Mouse (Mus musculus): ENCODE measurements around the gene Tbc1d9. TPM values are rescaled to one million over a fixed set of nuclear protein-coding genes. Genes with fewer than 3 reads are reported as not detected.

Gene Tbc1d9
- polyA plus RNA-seq, 1 experiment from 2014 or later, result 23.0 TPM

GRCm38 (mm10) chr8:83216520-83216919 lies 51.4 kb downstream of the Tbc1d9 start:
- Histone ChIP-seq H3K9me3 (ENCODE audit: control insufficient read depth, low read length) (no peaks in the 10 kb centered on the region), H3K27me3 (ENCODE audit: control insufficient read depth, insufficient read depth, low read length) (no peaks in the 10 kb centered on the region), H3K4me1 (replicated peaks; ENCODE audit: control insufficient read depth, insufficient read depth, low read length) (no peaks in the 10 kb centered on the region), H3K9ac (no peak overlapping the region), H3K4me2 (replicated peaks) (no peak overlapping the region), H3K36me3 (replicated peaks; ENCODE audit: control insufficient read depth, insufficient read depth) (peaks cover 6% of the 10 kb centered on the region), H3K27ac (no peak overlapping the region), H3K4me3 (replicated peaks; ENCODE audit: low read length) (no peak overlapping the region)
- DNase-seq (ENCODE audit: low spot score), result no peak
- WGBS, result 77% methylated on average over 6 of the region's 6 CpGs
- ATAC-seq (ENCODE audit: low FRiP score), result no peak

GRCm38 (mm10) chr8:83217196-83217595 lies 52.0 kb downstream of the Tbc1d9 start:
- H3K36me3 ChIP-seq (replicated peaks; ENCODE audit: control insufficient read depth, insufficient read depth), result 0 out of 2 replicates have a peak, but pooled peaks cover 3% of the 10 kb centered on the region
- H3K27me3 ChIP-seq (ENCODE audit: control insufficient read depth, insufficient read depth, low read length), result no peaks in the 10 kb centered on the region
- DNase-seq (ENCODE audit: low spot score) (no peak), ATAC-seq (ENCODE audit: low FRiP score) (no peak)
- H3K4me3 ChIP-seq (replicated peaks; ENCODE audit: low read length), result no peak overlapping the region
- H3K9ac ChIP-seq, result no peak overlapping the region
- H3K27ac ChIP-seq, result no peak overlapping the region
- no peak overlapping the region for H3K4me2 ChIP-seq (replicated peaks)
- no peaks in the 10 kb centered on the region for H3K9me3 ChIP-seq (ENCODE audit: control insufficient read depth, low read length)
- 93% methylated on average over 9 of the region's 9 CpGs for WGBS
- H3K4me1 ChIP-seq (replicated peaks; ENCODE audit: control insufficient read depth, insufficient read depth, low read length), result no peaks in the 10 kb centered on the region

- no peak overlapping the region for H3K27ac ChIP-seq
- 92% methylated on average over 2 of the region's 2 CpGs for WGBS
- H3K4me2 ChIP-seq (replicated peaks), result no peak overlapping the region
- 0 out of 2 replicates have a peak, but pooled peaks cover 6% of the 10 kb centered on the region for H3K36me3 ChIP-seq (replicated peaks; ENCODE audit: control insufficient read depth, insufficient read depth)
- no peaks in the 10 kb centered on the region for H3K9me3 ChIP-seq (ENCODE audit: control insufficient read depth, low read length)
- H3K9ac ChIP-seq, result no peak overlapping the region
- no peak overlapping the region for H3K4me3 ChIP-seq (replicated peaks; ENCODE audit: low read length)
- H3K27me3 ChIP-seq (ENCODE audit: control insufficient read depth, insufficient read depth, low read length), result no peaks in the 10 kb centered on the region
- ATAC-seq (ENCODE audit: low FRiP score), result no peak
- no peak for DNase-seq (ENCODE audit: low spot score)
- H3K4me1 ChIP-seq (replicated peaks; ENCODE audit: control insufficient read depth, insufficient read depth, low read length), result no peaks in the 10 kb centered on the region
These were observed 52.7 kb downstream of the Tbc1d9 start for GRCm38 (mm10) chr8:83217891-83218290.

GRCm38 (mm10) chr8:83219392-83219791 lies 54.2 kb downstream of the Tbc1d9 start:
- no peaks in the 10 kb centered on the region for H3K4me1 ChIP-seq (replicated peaks; ENCODE audit: control insufficient read depth, insufficient read depth, low read length)
- DNase-seq (ENCODE audit: low spot score) (no peak), ATAC-seq (ENCODE audit: low FRiP score) (no peak)
- H3K36me3 ChIP-seq (replicated peaks; ENCODE audit: control insufficient read depth, insufficient read depth), result 0 out of 2 replicates have a peak, but pooled peaks cover 6% of the 10 kb centered on the region
- no peak overlapping the region for H3K4me2 ChIP-seq (replicated peaks)
- H3K9me3 ChIP-seq (ENCODE audit: control insufficient read depth, low read length), result no peaks in the 10 kb centered on the region
- 84% methylated on average over 8 of the region's 8 CpGs for WGBS
- H3K4me3 ChIP-seq (replicated peaks; ENCODE audit: low read length), result no peak overlapping the region
- H3K9ac ChIP-seq, result no peak overlapping the region
- H3K27me3 ChIP-seq (ENCODE audit: control insufficient read depth, insufficient read depth, low read length), result no peaks in the 10 kb centered on the region
- no peak overlapping the region for H3K27ac ChIP-seq

GRCm38 (mm10) chr8:83220746-83221145 lies 55.6 kb downstream of the Tbc1d9 start:
- no peak overlapping the region for H3K4me3 ChIP-seq (replicated peaks; ENCODE audit: low read length)
- H3K4me1 ChIP-seq (replicated peaks; ENCODE audit: control insufficient read depth, insufficient read depth, low read length), result 0 out of 2 replicates have a peak, but pooled peaks cover 7% of the 10 kb centered on the region
- 56% methylated on average over 3 of the region's 3 CpGs for WGBS
- H3K9me3 ChIP-seq (ENCODE audit: control insufficient read depth, low read length), result no peaks in the 10 kb centered on the region
- 0 out of 2 replicates have a peak, but pooled peaks cover 6% of the 10 kb centered on the region for H3K36me3 ChIP-seq (replicated peaks; ENCODE audit: control insufficient read depth, insufficient read depth)
- DNase-seq (ENCODE audit: low spot score) (no peak), ATAC-seq (ENCODE audit: low FRiP score) (no peak)
- H3K9ac ChIP-seq, result no peak overlapping the region
- H3K4me2 ChIP-seq (replicated peaks), result no peak overlapping the region
- H3K27me3 ChIP-seq (ENCODE audit: control insufficient read depth, insufficient read depth, low read length), result no peaks in the 10 kb centered on the region
- no peak overlapping the region for H3K27ac ChIP-seq

- Histone ChIP-seq H3K4me1 (replicated peaks; ENCODE audit: control insufficient read depth, insufficient read depth, low read length) (0 out of 2 replicates have a peak, but pooled peaks cover 7% of the 10 kb centered on the region), H3K4me3 (replicated peaks; ENCODE audit: low read length) (no peak overlapping the region), H3K27me3 (ENCODE audit: control insufficient read depth, insufficient read depth, low read length) (no peaks in the 10 kb centered on the region), H3K9me3 (ENCODE audit: control insufficient read depth, low read length) (no peaks in the 10 kb centered on the region), H3K27ac (no peak overlapping the region), H3K9ac (no peak overlapping the region), H3K4me2 (replicated peaks) (no peak overlapping the region), H3K36me3 (replicated peaks; ENCODE audit: control insufficient read depth, insufficient read depth) (0 out of 2 replicates have a peak, but pooled peaks cover 6% of the 10 kb centered on the region)
- DNase-seq (ENCODE audit: low spot score) (peak; percentile 63), ATAC-seq (ENCODE audit: low FRiP score) (peak; percentile 73)
- WGBS, result 32% methylated on average over 5 of the region's 5 CpGs
These were observed 59.7 kb downstream of the Tbc1d9 start for GRCm38 (mm10) chr8:83224754-83225416.

GRCm38 (mm10) chr8:83225598-83225997 lies 60.4 kb downstream of the Tbc1d9 start:
- Histone ChIP-seq H3K4me1 (replicated peaks; ENCODE audit: control insufficient read depth, insufficient read depth, low read length) (0 out of 2 replicates have a peak, but pooled peaks cover 7% of the 10 kb centered on the region), H3K4me2 (replicated peaks) (no peak overlapping the region), H3K9me3 (ENCODE audit: control insufficient read depth, low read length) (no peaks in the 10 kb centered on the region), H3K27ac (no peak overlapping the region), H3K9ac (no peak overlapping the region), H3K27me3 (ENCODE audit: control insufficient read depth, insufficient read depth, low read length) (no peaks in the 10 kb centered on the region), H3K4me3 (replicated peaks; ENCODE audit: low read length) (no peak overlapping the region), H3K36me3 (replicated peaks; ENCODE audit: control insufficient read depth, insufficient read depth) (0 out of 2 replicates have a peak, but pooled peaks cover 6% of the 10 kb centered on the region)
- ATAC-seq (ENCODE audit: low FRiP score) (no peak), DNase-seq (ENCODE audit: low spot score) (no peak)
- WGBS, result 85% methylated on average over 2 of the region's 2 CpGs

GRCm38 (mm10) chr8:83227336-83227735 lies 62.2 kb downstream of the Tbc1d9 start:
- ATAC-seq (ENCODE audit: low FRiP score), result no peak
- DNase-seq (ENCODE audit: low spot score), result no peak
- no peak overlapping the region for H3K9ac ChIP-seq
- WGBS, result 92% methylated on average over 5 of the region's 5 CpGs
- no peak overlapping the region for H3K4me2 ChIP-seq (replicated peaks)
- H3K27ac ChIP-seq, result no peak overlapping the region
- H3K27me3 ChIP-seq (ENCODE audit: control insufficient read depth, insufficient read depth, low read length), result no peaks in the 10 kb centered on the region
- H3K9me3 ChIP-seq (ENCODE audit: control insufficient read depth, low read length), result no peaks in the 10 kb centered on the region
- no peak overlapping the region for H3K4me3 ChIP-seq (replicated peaks; ENCODE audit: low read length)
- 0 out of 2 replicates have a peak, but pooled peaks cover 7% of the 10 kb centered on the region for H3K4me1 ChIP-seq (replicated peaks; ENCODE audit: control insufficient read depth, insufficient read depth, low read length)
- 0 out of 2 replicates have a peak, but pooled peaks cover 2% of the 10 kb centered on the region for H3K36me3 ChIP-seq (replicated peaks; ENCODE audit: control insufficient read depth, insufficient read depth)

- no peaks in the 10 kb centered on the region for H3K9me3 ChIP-seq (ENCODE audit: control insufficient read depth, low read length)
- no peak overlapping the region for H3K4me3 ChIP-seq (replicated peaks; ENCODE audit: low read length)
- no peak for ATAC-seq (ENCODE audit: low FRiP score)
- no peaks in the 10 kb centered on the region for H3K27me3 ChIP-seq (ENCODE audit: control insufficient read depth, insufficient read depth, low read length)
- DNase-seq (ENCODE audit: low spot score), result no peak
- peaks cover 24% of the 10 kb centered on the region for H3K36me3 ChIP-seq (replicated peaks; ENCODE audit: control insufficient read depth, insufficient read depth)
- H3K27ac ChIP-seq, result no peak overlapping the region
- H3K4me1 ChIP-seq (replicated peaks; ENCODE audit: control insufficient read depth, insufficient read depth, low read length), result no peaks in the 10 kb centered on the region
- WGBS, result 89% methylated on average over 4 of the region's 4 CpGs
- no peak overlapping the region for H3K4me2 ChIP-seq (replicated peaks)
- no peak overlapping the region for H3K9ac ChIP-seq
These were observed 67.9 kb downstream of the Tbc1d9 start for GRCm38 (mm10) chr8:83233099-83233498.
